Mouse (Mus musculus): ENCODE measurements around the gene Vmn2r77. TPM values are rescaled to one million over a fixed set of nuclear protein-coding genes. Genes with fewer than 3 reads are reported as not detected.
A peak's percentile ranks its signal among the peaks of the same experiment; 100 is the strongest.
"Not testable (repeated sequence)": the region's sequence is repeated elsewhere in the genome, so short reads cannot be mapped to it uniquely, and the experiment has no call there.

Gene Vmn2r77
- total RNA-seq (2014; rRNA removed; ENCODE audit: low replicate concordance): not detected in 2 replicates
- polyA plus RNA-seq (2015; fragmentation: Nextera tagmentation; extraction: Ambion mirVana): not detected in 2 replicates

DNA sequence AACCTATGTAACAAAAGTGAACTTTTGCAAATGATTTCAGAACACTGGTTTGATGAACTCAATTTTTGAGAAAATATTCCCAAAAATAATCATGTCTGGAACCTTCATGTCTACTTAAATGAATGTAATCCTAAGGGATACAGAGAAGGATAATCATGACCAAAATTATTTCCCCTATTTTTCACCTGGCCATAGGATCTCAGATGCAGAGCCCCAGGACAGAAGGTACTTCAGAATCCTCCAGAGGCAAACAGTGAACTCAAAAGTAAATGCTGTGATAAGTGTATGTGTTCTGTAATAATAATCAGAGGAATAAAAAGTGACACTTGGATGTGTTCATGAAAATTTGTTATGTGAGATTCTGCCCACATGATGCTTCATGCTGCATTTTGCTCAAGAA is at the start of gene Vmn2r77:
Gene Vmn2r77, plus strand, starts transcription at position 301 of the 400 bp plus-strand sequence.
- H3K36me3 ChIP-seq (replicated peaks; ENCODE audit: control insufficient read depth, insufficient read depth, low read length): no peaks in the 10 kb centered on the region
- H3K4me1 ChIP-seq (ENCODE audit: control insufficient read depth, insufficient read depth): no peaks in the 10 kb centered on the region
- ATAC-seq (ENCODE audit: insufficient read depth, low read depth) (no peak), DNase-seq (ENCODE audit: low spot score) (no peak)
- TF ChIP-seq CTCF (IDR thresholded peaks at IDR 0.05; ENCODE audit: low read depth) (no peak), EP300 (IDR thresholded peaks at IDR 0.05; ENCODE audit: low read depth) (no peak)
- H3K9ac ChIP-seq (replicated peaks; ENCODE audit: low read depth, low read length): no peak within 1 kb of the TSS
- H3K4me2 ChIP-seq (ENCODE audit: low read depth, low read length): no peak within 1 kb of the TSS
- H3K4me3 ChIP-seq (ENCODE audit: low read depth, low read length): no peak within 1 kb of the TSS
- H3K27me3 ChIP-seq (ENCODE audit: control insufficient read depth, insufficient read depth, low read length): no peaks in the 10 kb centered on the region
- H3K9me3 ChIP-seq (replicated peaks; ENCODE audit: control insufficient read depth, low read length): no peaks in the 10 kb centered on the region
- no peak within 1 kb of the TSS for H3K27ac ChIP-seq (ENCODE audit: low read depth)

DNA sequence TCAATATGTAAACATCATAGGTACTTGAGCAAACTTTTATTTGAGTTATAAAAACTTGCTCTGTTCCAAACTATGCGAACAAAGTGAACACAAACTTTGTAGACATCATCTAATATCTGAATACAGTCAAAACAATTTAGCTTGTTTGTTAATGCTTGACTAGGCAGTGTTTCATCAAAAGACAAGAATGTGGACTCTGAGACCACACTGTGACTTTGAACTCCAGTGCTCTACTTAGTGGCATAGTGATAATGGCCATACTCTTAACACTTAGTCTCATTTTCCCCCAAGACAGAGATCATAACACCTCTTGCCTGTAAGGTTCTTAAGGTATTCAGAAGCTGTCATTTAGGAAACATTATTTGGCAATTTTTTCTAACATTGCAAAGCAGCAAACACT is 34.1 kb upstream of the Vmn2r77 start:
- H3K9me3 ChIP-seq (replicated peaks; ENCODE audit: control insufficient read depth, low read length): no peaks in the 10 kb centered on the region
- no peaks in the 10 kb centered on the region for H3K36me3 ChIP-seq (replicated peaks; ENCODE audit: control insufficient read depth, insufficient read depth, low read length)
- H3K4me1 ChIP-seq (ENCODE audit: control insufficient read depth, insufficient read depth): no peaks in the 10 kb centered on the region
- H3K9ac ChIP-seq (replicated peaks; ENCODE audit: low read depth, low read length): no peak overlapping the region
- DNase-seq (ENCODE audit: low spot score) (no peak), ATAC-seq (ENCODE audit: insufficient read depth, low read depth) (no peak)
- TF ChIP-seq EP300 (IDR thresholded peaks at IDR 0.05; ENCODE audit: low read depth): no peak
- TF ChIP-seq CTCF (IDR thresholded peaks at IDR 0.05; ENCODE audit: low read depth): no peak
- H3K4me2 ChIP-seq (ENCODE audit: low read depth, low read length): no peak overlapping the region
- H3K4me3 ChIP-seq (ENCODE audit: low read depth, low read length): no peak overlapping the region
- no peaks in the 10 kb centered on the region for H3K27me3 ChIP-seq (ENCODE audit: control insufficient read depth, insufficient read depth, low read length)
- 48% methylated on average over 1 of the region's 1 CpGs for WGBS
- no peak overlapping the region for H3K27ac ChIP-seq (ENCODE audit: low read depth)

DNA sequence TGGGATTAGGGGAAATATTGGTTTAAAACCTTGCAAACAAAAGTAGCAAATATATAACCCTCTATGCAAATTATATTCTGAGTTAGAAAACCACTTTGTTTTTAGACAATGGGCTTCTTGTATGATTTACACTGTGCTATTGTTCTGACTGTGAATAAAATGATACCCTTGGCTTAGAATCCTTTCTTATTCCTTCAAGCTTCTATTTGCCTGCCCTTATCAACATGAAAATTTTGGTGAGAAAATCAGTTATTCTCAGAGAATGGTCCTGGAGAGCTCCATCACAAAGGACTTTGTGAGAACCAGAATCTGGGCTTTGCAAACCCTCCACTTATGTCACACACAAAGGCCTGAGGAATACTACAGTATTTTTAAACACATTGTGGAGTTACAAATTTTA is 30.2 kb upstream of the Vmn2r77 start:
- ATAC-seq (ENCODE audit: insufficient read depth, low read depth): no peak
- no peak overlapping the region for H3K9ac ChIP-seq (replicated peaks; ENCODE audit: low read depth, low read length)
- no peaks in the 10 kb centered on the region for H3K9me3 ChIP-seq (replicated peaks; ENCODE audit: control insufficient read depth, low read length)
- no peak overlapping the region for H3K27ac ChIP-seq (ENCODE audit: low read depth)
- no peak overlapping the region for H3K4me2 ChIP-seq (ENCODE audit: low read depth, low read length)
- TF ChIP-seq EP300 (IDR thresholded peaks at IDR 0.05; ENCODE audit: low read depth) (no peak), CTCF (IDR thresholded peaks at IDR 0.05; ENCODE audit: low read depth) (no peak)
- no peak for DNase-seq (ENCODE audit: low spot score)
- H3K4me3 ChIP-seq (ENCODE audit: low read depth, low read length): no peak overlapping the region
- no peaks in the 10 kb centered on the region for H3K27me3 ChIP-seq (ENCODE audit: control insufficient read depth, insufficient read depth, low read length)
- H3K36me3 ChIP-seq (replicated peaks; ENCODE audit: control insufficient read depth, insufficient read depth, low read length): no peaks in the 10 kb centered on the region
- no peaks in the 10 kb centered on the region for H3K4me1 ChIP-seq (ENCODE audit: control insufficient read depth, insufficient read depth)

DNA sequence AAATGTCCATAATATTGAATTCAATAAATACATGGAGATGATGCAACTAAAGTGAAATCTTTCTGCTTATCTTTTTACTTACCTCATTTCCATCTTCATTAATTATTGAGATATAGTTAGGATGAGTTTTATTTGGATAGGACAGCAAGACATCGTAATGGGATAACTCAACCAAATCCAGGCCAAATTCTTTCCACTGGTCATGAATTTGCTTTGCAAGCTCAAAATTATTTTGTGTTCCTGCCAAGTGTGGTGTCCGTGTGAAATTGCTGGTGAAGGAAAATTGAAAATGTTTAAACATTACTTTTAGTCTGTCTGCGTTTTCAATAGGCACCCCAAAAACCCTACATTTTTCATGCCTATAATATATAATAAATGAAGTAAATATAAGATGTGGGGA is 23.2 kb upstream of the Vmn2r77 start:
- DNase-seq (ENCODE audit: low spot score): no peak
- 71% methylated on average over 3 of the region's 3 CpGs for WGBS
- no peak overlapping the region for H3K9ac ChIP-seq (replicated peaks; ENCODE audit: low read depth, low read length)
- ATAC-seq (ENCODE audit: insufficient read depth, low read depth): no peak
- no peaks in the 10 kb centered on the region for H3K4me1 ChIP-seq (ENCODE audit: control insufficient read depth, insufficient read depth)
- no peaks in the 10 kb centered on the region for H3K9me3 ChIP-seq (replicated peaks; ENCODE audit: control insufficient read depth, low read length)
- no peaks in the 10 kb centered on the region for H3K27me3 ChIP-seq (ENCODE audit: control insufficient read depth, insufficient read depth, low read length)
- no peak overlapping the region for H3K4me3 ChIP-seq (ENCODE audit: low read depth, low read length)
- TF ChIP-seq EP300 (IDR thresholded peaks at IDR 0.05; ENCODE audit: low read depth): no peak
- TF ChIP-seq CTCF (IDR thresholded peaks at IDR 0.05; ENCODE audit: low read depth): no peak
- no peak overlapping the region for H3K4me2 ChIP-seq (ENCODE audit: low read depth, low read length)
- H3K36me3 ChIP-seq (replicated peaks; ENCODE audit: control insufficient read depth, insufficient read depth, low read length): no peaks in the 10 kb centered on the region
- no peak overlapping the region for H3K27ac ChIP-seq (ENCODE audit: low read depth)

DNA sequence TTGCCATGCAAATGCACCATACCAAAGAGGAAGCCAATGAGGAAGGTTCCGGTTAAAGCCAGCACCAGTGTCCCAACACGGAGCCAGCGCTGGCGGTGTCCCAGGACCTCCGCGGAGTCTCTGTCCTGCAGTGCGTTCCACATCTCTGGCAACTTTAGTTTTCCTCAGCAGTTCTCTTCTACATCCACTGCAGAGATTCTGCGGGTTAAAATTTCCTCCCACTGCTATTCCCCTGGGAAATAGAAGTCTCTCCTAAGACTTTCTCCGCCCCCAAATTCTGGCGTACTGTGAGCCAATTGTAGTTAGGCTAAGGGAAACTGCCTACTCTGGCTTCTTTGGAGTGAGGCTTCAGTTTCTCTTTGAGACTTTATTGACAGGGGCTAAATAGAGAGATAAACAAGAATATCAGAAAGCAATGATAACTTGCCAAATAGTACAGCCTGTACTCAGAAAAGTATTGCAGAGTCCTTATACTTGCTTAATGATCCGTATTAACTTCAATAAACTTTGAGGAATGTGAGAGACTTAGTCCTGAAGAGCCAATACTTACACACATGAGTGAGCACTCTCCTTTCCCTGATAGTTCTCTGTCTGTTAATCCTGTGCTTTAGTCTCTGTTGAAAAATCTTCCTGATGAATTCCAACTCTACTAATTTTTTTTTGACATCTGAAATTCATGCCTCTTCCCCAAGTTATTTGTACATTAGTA is 19.1 kb upstream of the Vmn2r77 start, which contains the start of gene Folh1:
Gene Folh1, minus strand, starts transcription at position 327 of the 709 bp plus-strand sequence.
- Histone ChIP-seq H3K27me3 (ENCODE audit: control insufficient read depth, insufficient read depth, low read length) (no peaks in the 10 kb centered on the region), H3K4me3 (ENCODE audit: low read depth, low read length) (peak within 1 kb of the TSS; percentile 25), H3K4me1 (ENCODE audit: control insufficient read depth, insufficient read depth) (no peaks in the 10 kb centered on the region), H3K9me3 (replicated peaks; ENCODE audit: control insufficient read depth, low read length) (no peaks in the 10 kb centered on the region), H3K4me2 (ENCODE audit: low read depth, low read length) (peak within 1 kb of the TSS; percentile 46), H3K9ac (replicated peaks; ENCODE audit: low read depth, low read length) (no peak within 1 kb of the TSS), H3K27ac (ENCODE audit: low read depth) (no peak within 1 kb of the TSS), H3K36me3 (replicated peaks; ENCODE audit: control insufficient read depth, insufficient read depth, low read length) (no peaks in the 10 kb centered on the region)
- no peak for TF ChIP-seq EP300 (IDR thresholded peaks at IDR 0.05; ENCODE audit: low read depth)
- no peak for TF ChIP-seq CTCF (IDR thresholded peaks at IDR 0.05; ENCODE audit: low read depth)
- ATAC-seq (ENCODE audit: insufficient read depth, low read depth): no peak
- WGBS: 6% methylated on average over 11 of the region's 11 CpGs
- no peak for DNase-seq (ENCODE audit: low spot score)

DNA sequence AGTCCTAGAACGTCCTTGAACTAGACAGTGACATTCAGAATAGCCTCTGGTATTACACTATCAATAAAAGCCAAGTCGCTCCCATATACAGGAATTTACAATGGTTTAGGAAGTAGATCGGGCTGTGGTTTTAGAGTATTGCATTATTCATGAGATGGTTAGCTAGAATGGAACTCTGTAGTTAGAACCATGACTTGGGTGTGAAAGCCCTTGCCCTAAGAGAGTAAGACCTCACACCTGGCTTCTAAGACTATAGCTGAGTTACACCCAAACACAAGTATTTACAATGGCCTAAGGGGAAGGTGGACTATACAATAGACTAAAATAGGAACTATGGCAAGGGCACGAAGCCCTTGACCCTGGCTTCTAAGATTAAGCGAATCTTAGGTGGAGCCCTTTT is 20.4 kb downstream of the Vmn2r77 start:
- DNase-seq (ENCODE audit: low spot score); H3K36me3 ChIP-seq (replicated peaks; ENCODE audit: control insufficient read depth, insufficient read depth, low read length); H3K9ac ChIP-seq (replicated peaks; ENCODE audit: low read depth, low read length); H3K4me1 ChIP-seq (ENCODE audit: control insufficient read depth, insufficient read depth); H3K4me2 ChIP-seq (ENCODE audit: low read depth, low read length); H3K27ac ChIP-seq (ENCODE audit: low read depth); H3K27me3 ChIP-seq (ENCODE audit: control insufficient read depth, insufficient read depth, low read length); ATAC-seq (ENCODE audit: insufficient read depth, low read depth); H3K9me3 ChIP-seq (replicated peaks; ENCODE audit: control insufficient read depth, low read length); H3K4me3 ChIP-seq (ENCODE audit: low read depth, low read length): not testable (repeated sequence)
- 67% methylated on average over 4 of the region's 5 CpGs for WGBS

DNA sequence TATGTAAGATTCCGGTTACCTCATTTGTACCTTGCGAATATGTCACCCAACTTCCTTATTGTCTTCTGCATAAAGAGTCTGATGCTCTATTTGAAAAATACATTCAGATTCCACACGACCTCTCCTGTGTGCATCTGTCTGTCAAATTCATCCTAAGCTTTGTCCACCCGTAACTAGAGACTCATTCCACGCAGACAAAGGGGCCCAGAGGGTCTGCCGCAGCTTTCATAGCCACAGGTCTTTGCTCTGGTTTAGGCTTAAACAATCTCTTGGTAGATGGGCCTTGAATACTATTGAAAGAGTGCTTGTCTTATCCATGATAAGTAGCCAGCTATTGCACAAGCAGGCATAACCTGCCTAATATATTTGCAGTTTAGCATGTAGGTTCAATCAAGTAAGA is 20.9 kb downstream of the Vmn2r77 start:
- ATAC-seq (ENCODE audit: insufficient read depth, low read depth); H3K27ac ChIP-seq (ENCODE audit: low read depth); H3K36me3 ChIP-seq (replicated peaks; ENCODE audit: control insufficient read depth, insufficient read depth, low read length); H3K4me1 ChIP-seq (ENCODE audit: control insufficient read depth, insufficient read depth); H3K4me2 ChIP-seq (ENCODE audit: low read depth, low read length); H3K9ac ChIP-seq (replicated peaks; ENCODE audit: low read depth, low read length); DNase-seq (ENCODE audit: low spot score); H3K27me3 ChIP-seq (ENCODE audit: control insufficient read depth, insufficient read depth, low read length); H3K4me3 ChIP-seq (ENCODE audit: low read depth, low read length); H3K9me3 ChIP-seq (replicated peaks; ENCODE audit: control insufficient read depth, low read length): not testable (repeated sequence)
- 78% methylated on average over 6 of the region's 6 CpGs for WGBS
